Mouse (Mus musculus): ENCODE data around the gene Tmem229b. TPM values are rescaled to one million over a fixed set of nuclear protein-coding genes. Genes with fewer than 3 reads are reported as not detected.

The Tmem229b gene
- polyA plus RNA-seq, 1 experiment from 2014 or later = 28.1 TPM

GRCm38 (mm10) chr12:78914458-78914857, 93.0 kb downstream of the Tmem229b start:
- Histone ChIP-seq H3K4me3 (no peak overlapping the region), H3K9ac (no peak overlapping the region), H3K36me3 (no peaks in the 10 kb centered on the region), H3K27me3 (replicated peaks) (peaks cover 34% of the 10 kb centered on the region), H3K9me3 (no peaks in the 10 kb centered on the region), H3K4me1 (peaks cover 9% of the 10 kb centered on the region; the same call in 1 of the 2 replicates), H3K27ac (no peak overlapping the region), H3K4me2 (replicated peaks) (no peak overlapping the region)
- ATAC-seq (ENCODE audit: low FRiP score, low read depth) = no peak
- 88% methylated on average over 4 of the region's 4 CpGs for WGBS

Other genes starting within 250 kb of the Tmem229b start
- gene Atp6v1d, start 146.0 kb downstream of the Tmem229b start, polyA plus RNA-seq (2016; fragmentation: Nextera tagmentation; extraction: Ambion mirVana) = 102 and 115 TPM in 2 replicates
- gene Eif2s1, start 145.8 kb downstream of the Tmem229b start, polyA plus RNA-seq (2016; fragmentation: Nextera tagmentation; extraction: Ambion mirVana) = 174 and 183 TPM in 2 replicates
- gene Plek2, start 100.7 kb downstream of the Tmem229b start, polyA plus RNA-seq (2016; fragmentation: Nextera tagmentation; extraction: Ambion mirVana) = 1.7 and 2.2 TPM in 2 replicates
- 6.0 and 6.7 TPM in 2 replicates for gene Plekhh1, start 21.5 kb upstream of the Tmem229b start, polyA plus RNA-seq (2016; fragmentation: Nextera tagmentation; extraction: Ambion mirVana)
- 24.5 and 26.8 TPM in 2 replicates for gene Pigh, start 82.0 kb upstream of the Tmem229b start, polyA plus RNA-seq (2016; fragmentation: Nextera tagmentation; extraction: Ambion mirVana)
- gene Arg2, start 123.2 kb upstream of the Tmem229b start, polyA plus RNA-seq (2016; fragmentation: Nextera tagmentation; extraction: Ambion mirVana) = 17.1 and 20.2 TPM in 2 replicates
- 133 and 135 TPM in 2 replicates for gene Vti1b, start 165.0 kb upstream of the Tmem229b start, polyA plus RNA-seq (2016; fragmentation: Nextera tagmentation; extraction: Ambion mirVana)
- 21.7 and 23.5 TPM in 2 replicates for gene Rdh11, start 184.7 kb upstream of the Tmem229b start, polyA plus RNA-seq (2016; fragmentation: Nextera tagmentation; extraction: Ambion mirVana)
- 0.78 and 0.93 TPM in 2 replicates for gene Rdh12, start 201.3 kb upstream of the Tmem229b start, polyA plus RNA-seq (2016; fragmentation: Nextera tagmentation; extraction: Ambion mirVana)